Mouse (Mus musculus) limb, embryonic 12.5 days (tissue): ENCODE data around the gene Slc8a1. TPM values are rescaled to one million over a fixed set of nuclear protein-coding genes. Genes with fewer than 3 reads are reported as not detected.
A peak's percentile ranks its signal among the peaks of the same experiment; 100 is the strongest.

Experiments used
- ATAC-seq: fragments of 200-750 bp; cut with Nextera tagmentation; 2 replicates; pipeline ENCODE4 v1.8.0; 2017; ENCODE audit warnings: low read depth, moderate TSS enrichment; ENCODE audit not compliant: insufficient number of reproducible peaks, insufficient read depth, low FRiP score, low TSS enrichment
- H3K27ac ChIP-seq: fragments of 300-500 bp; sonication (generic); 2 replicates; pipeline ENCODE4 v1.5.1; 2016; ENCODE audit warnings: mild to moderate bottlenecking, moderate library complexity
- H3K27me3 ChIP-seq: fragments of 300-500 bp; sonication (generic); 2 replicates; pipeline ENCODE4 v1.6.1; 2016; ENCODE audit warnings: mild to moderate bottlenecking, moderate library complexity
- H3K36me3 ChIP-seq: fragments of 300-500 bp; sonication (generic); 2 replicates; pipeline ENCODE4 v1.6.1; 2016; ENCODE audit warnings: mild to moderate bottlenecking, moderate library complexity
- H3K4me1 ChIP-seq: fragments of 300-500 bp; sonication (generic); replicated peaks from 2 replicates; pipeline ENCODE4 v1.6.1; 2016
- H3K4me2 ChIP-seq: fragments of 300-500 bp; sonication (generic); 2 replicates; pipeline ENCODE4 v1.6.1; 2016; ENCODE audit warnings: mild to moderate bottlenecking, moderate library complexity
- H3K4me3 ChIP-seq: fragments of 300-500 bp; sonication (generic); replicated peaks from 2 replicates; pipeline ENCODE4 v1.5.1; 2016; ENCODE audit warnings: mild to moderate bottlenecking
- H3K9ac ChIP-seq: fragments of 300-500 bp; sonication (generic); replicated peaks from 2 replicates; pipeline ENCODE4 v1.6.1; 2016; ENCODE audit warnings: mild to moderate bottlenecking, moderate library complexity
- H3K9me3 ChIP-seq: fragments of 300-500 bp; sonication (generic); 2 replicates; pipeline ENCODE4 v1.6.1; 2016; ENCODE audit warnings: mild to moderate bottlenecking, moderate library complexity
- WGBS: fragments of 180-500 bp; shearing (Covaris S2); methylation state at CpG from one replicate; pipeline ENCODE4 v1.1.7; 2016; 5-methylcytosine and 5-hydroxymethylcytosine counted together
- polyA plus RNA-seq: library from polyadenylated mRNA; unstranded; fragments of >200 nt; fragmentation: Nextera tagmentation; extraction: Ambion mirVana; gene quantifications from 2 replicates; pipeline ENCODE4 v1.2.1, GENCODE M21; 2016

Gene Slc8a1
- polyA plus RNA-seq, 1 experiment from 2014 or later: 6.1 TPM

DNA sequence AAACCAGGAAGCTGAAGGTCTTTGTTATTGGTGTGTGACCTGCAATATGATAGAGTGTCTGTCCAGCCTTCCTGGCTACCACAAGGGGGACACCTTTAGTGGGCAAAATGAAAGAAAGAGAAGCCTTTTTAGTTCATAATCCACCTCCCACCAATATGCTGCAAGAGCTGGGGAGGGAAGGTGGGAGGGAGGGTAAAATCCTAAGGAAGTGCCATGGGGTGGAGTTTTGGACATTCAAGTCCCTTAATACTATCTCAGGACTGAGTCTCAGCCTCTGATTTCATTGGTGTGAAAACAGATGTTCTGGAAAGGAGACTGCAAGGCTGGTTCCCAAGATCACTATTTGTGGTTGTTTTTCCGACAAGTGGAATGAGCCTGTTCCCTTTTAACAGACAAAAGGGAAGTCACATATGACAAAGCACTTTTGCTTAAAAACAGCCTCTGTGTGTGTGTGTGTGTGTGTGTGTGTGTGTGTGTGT, 25.9 kb downstream of the Slc8a1 start:
- Histone ChIP-seq H3K36me3 (no peaks in the 10 kb centered on the region), H3K4me2 (no peak overlapping the region), H3K9me3 (no peaks in the 10 kb centered on the region), H3K9ac (no peak overlapping the region), H3K27ac (no peak overlapping the region), H3K27me3 (no peaks in the 10 kb centered on the region), H3K4me1 (no peaks in the 10 kb centered on the region), H3K4me3 (no peak overlapping the region)
- ATAC-seq: no peak
- WGBS: 45% methylated on average over 1 of the region's 1 CpGs

DNA sequence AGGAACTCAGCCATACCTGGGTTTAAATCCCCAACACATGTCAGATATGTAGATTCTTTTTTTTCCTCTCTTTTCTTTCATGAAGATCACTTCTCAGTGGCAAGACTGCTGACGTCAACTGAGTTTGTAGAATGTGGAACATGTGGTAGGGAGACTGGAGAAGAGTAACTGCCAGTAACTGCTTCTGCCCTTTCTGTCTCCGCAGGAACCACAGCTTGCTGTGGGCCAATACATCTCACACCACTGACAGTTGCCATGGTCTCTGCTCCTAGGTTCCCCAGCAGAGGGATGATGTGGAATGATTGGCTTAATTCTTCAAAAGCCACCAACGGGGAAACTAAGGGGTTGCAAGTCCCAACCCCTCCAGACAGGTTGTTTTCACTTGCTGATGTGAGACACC, 33.4 kb downstream of the Slc8a1 start:
- Histone ChIP-seq H3K4me1 (no peaks in the 10 kb centered on the region), H3K36me3 (no peaks in the 10 kb centered on the region), H3K9me3 (no peaks in the 10 kb centered on the region), H3K4me2 (no peak overlapping the region), H3K9ac (no peak overlapping the region), H3K27me3 (no peaks in the 10 kb centered on the region), H3K4me3 (no peak overlapping the region), H3K27ac (no peak overlapping the region)
- ATAC-seq: no peak
- 37% methylated on average over 3 of the region's 3 CpGs for WGBS

DNA sequence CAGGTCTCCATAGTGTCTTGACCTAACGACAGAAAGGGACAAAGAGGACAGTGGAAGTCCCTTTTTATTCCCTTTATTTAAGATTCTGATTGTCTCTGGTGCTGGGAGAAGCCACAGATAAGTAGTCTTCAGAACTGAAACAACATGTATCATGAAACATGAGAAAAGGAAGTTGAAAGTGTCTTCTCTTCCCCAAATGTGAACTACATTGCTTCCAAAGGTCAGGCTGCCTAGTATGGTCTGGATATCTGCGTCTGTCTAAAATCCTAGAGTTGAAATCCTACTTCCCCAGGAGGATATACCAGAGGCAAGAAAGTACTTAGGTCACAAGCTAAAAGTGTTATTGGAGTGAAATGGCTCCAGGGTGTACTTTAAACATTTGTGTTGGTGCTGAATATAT, 34.9 kb downstream of the Slc8a1 start:
- ATAC-seq: no peak
- H3K4me2 ChIP-seq: no peak overlapping the region
- no peak overlapping the region for H3K4me3 ChIP-seq
- no peaks in the 10 kb centered on the region for H3K9me3 ChIP-seq
- 74% methylated on average over 2 of the region's 2 CpGs for WGBS
- no peaks in the 10 kb centered on the region for H3K36me3 ChIP-seq
- peaks cover 10% of the 10 kb centered on the region for H3K4me1 ChIP-seq
- no peak overlapping the region for H3K9ac ChIP-seq
- no peak overlapping the region for H3K27ac ChIP-seq
- H3K27me3 ChIP-seq: no peaks in the 10 kb centered on the region

DNA sequence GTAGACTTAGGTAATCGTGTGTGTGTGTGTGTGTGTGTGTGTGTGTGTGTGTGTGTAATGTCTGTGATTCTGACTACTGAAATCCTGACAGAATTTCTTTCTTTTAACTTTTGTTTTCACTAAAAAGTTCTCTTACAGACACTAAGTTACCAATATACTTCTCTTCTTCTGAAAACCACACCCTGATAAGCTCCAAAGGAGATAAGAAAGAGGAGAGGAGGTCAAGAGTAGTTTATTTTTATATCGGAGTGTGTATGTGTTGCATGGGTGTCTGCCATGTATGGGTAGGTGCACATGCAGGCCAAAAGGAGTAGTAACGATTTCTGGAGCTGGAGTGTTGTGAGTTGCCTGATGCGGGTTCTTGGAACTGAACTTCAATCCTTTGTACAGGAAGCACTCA, 36.5 kb downstream of the Slc8a1 start:
- Histone ChIP-seq H3K9ac (no peak overlapping the region), H3K4me2 (no peak overlapping the region), H3K4me3 (no peak overlapping the region), H3K9me3 (no peaks in the 10 kb centered on the region), H3K4me1 (peaks cover 10% of the 10 kb centered on the region), H3K27ac (no peak overlapping the region), H3K27me3 (no peaks in the 10 kb centered on the region), H3K36me3 (no peaks in the 10 kb centered on the region)
- no peak for ATAC-seq
- 79% methylated on average over 4 of the region's 4 CpGs for WGBS

DNA sequence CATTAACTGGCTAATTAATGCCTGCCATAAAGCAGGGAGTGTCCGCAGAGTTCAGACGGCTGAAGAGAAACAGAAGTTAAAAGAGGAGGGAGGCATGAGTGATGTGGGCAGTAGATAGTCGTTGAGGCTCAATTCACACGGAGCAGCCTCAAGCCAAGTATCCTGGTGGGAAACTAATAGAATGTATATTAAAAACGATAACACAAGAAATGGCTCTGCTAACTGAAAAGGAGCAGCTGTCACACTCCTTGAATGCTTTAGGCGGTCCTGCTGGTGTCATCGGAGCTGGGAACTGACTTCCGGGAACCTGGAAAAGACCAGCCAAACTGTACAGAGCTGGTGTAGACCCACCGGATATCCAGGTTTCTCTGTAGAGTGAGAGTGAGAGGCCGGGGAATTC, 39.4 kb downstream of the Slc8a1 start:
- peaks cover 10% of the 10 kb centered on the region for H3K4me1 ChIP-seq
- no peaks in the 10 kb centered on the region for H3K27me3 ChIP-seq
- H3K4me2 ChIP-seq: no peak overlapping the region
- no peak overlapping the region for H3K9ac ChIP-seq
- no peaks in the 10 kb centered on the region for H3K36me3 ChIP-seq
- H3K4me3 ChIP-seq: no peak overlapping the region
- H3K9me3 ChIP-seq: no peaks in the 10 kb centered on the region
- H3K27ac ChIP-seq: no peak overlapping the region
- no peak for ATAC-seq
- WGBS: 38% methylated on average over 10 of the region's 10 CpGs

DNA sequence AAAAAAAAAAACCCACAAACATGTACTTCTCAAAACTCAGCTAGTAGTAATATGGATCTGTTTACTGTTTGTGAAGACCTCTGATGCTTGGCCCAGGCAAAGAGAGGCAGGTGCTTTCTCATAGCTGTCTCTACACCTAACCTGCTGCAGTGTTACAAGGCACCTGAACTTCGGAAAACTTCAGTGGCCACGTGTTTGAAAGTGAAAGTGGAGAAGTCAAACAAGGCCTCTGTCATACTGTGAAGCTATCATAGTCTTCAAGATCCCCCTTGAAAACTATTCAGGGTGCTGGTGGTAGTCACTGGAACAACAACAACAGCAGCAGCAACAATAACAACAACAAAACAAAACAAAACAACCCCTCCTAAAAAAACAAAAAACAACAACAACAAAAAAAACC, 40.5 kb downstream of the Slc8a1 start:
- Histone ChIP-seq H3K4me2 (no peak overlapping the region), H3K36me3 (no peaks in the 10 kb centered on the region), H3K4me3 (no peak overlapping the region), H3K27ac (no peak overlapping the region), H3K9me3 (no peaks in the 10 kb centered on the region), H3K9ac (no peak overlapping the region), H3K27me3 (no peaks in the 10 kb centered on the region), H3K4me1 (peaks cover 10% of the 10 kb centered on the region)
- ATAC-seq: no peak
- WGBS: 55% methylated on average over 2 of the region's 2 CpGs

DNA sequence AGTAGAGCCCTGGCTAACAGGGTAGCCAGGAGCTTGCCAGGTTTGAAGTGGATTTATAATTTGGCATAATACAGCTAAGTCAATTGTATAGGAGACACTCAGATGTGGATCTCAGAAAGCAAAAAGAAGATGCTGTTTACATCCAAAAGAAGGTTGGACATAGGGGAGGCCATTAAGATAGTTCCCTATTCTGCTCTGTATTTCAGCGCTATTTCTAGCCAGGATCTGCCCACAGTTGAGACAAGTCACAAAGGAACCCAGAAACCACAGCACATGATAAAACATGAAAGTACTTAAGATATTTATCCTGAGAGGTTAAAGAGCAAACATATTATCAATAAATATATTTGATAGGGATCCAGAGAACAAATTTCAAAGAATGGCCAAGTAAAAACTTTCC, 43.2 kb downstream of the Slc8a1 start:
- 84% methylated on average over 1 of the region's 1 CpGs for WGBS
- no peak overlapping the region for H3K4me3 ChIP-seq
- no peak overlapping the region for H3K4me2 ChIP-seq
- H3K27me3 ChIP-seq: no peaks in the 10 kb centered on the region
- H3K9me3 ChIP-seq: no peaks in the 10 kb centered on the region
- H3K36me3 ChIP-seq: no peaks in the 10 kb centered on the region
- H3K4me1 ChIP-seq: peaks cover 10% of the 10 kb centered on the region
- no peak for ATAC-seq
- H3K9ac ChIP-seq: no peak overlapping the region
- H3K27ac ChIP-seq: no peak overlapping the region

DNA sequence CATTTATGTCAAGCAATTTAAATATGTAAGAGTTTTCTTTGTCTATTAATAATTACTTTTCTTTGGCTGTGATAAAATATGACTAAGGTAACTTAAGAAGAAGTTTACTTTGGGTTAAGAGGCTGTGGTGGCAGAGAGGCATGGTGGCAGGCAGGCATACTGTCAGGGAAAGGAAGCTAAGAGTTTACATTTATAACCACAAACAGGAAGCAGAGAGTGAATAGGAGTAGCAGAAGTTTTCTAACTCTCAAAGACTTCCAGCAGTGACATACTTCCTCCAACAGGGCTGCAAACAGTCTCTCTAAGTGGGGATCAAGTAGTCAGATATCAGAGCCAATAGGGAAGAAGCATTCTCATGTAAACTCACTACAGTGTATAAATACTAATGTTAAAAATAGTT, 58.6 kb downstream of the Slc8a1 start:
- no peak overlapping the region for H3K27ac ChIP-seq
- H3K27me3 ChIP-seq: no peaks in the 10 kb centered on the region
- H3K4me1 ChIP-seq: no peaks in the 10 kb centered on the region
- no peak overlapping the region for H3K9ac ChIP-seq
- H3K4me3 ChIP-seq: no peak overlapping the region
- no peaks in the 10 kb centered on the region for H3K36me3 ChIP-seq
- no peak overlapping the region for H3K4me2 ChIP-seq
- no peaks in the 10 kb centered on the region for H3K9me3 ChIP-seq
- no peak for ATAC-seq

DNA sequence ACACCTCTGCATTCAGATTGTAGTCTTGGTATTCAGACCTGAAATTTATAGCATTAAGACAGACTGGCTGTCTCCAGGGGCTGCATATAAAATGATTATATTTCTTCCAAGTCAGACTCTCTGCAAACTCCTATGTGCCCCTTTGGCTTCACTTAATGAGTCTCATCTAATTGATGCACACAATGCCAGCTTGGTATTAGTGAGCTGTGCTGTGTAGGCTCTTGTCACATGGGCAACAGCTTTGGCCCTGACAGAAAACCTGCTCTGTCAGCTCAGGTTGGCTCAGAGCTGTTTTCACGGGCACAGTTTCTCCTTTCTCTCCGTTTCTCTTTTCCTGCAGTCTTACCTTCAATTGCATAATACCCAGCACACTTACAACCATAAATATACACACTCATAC, 60.7 kb downstream of the Slc8a1 start:
- H3K4me3 ChIP-seq: no peak overlapping the region
- H3K27ac ChIP-seq: no peak overlapping the region
- no peaks in the 10 kb centered on the region for H3K9me3 ChIP-seq
- no peak for ATAC-seq
- H3K9ac ChIP-seq: no peak overlapping the region
- H3K4me1 ChIP-seq: no peaks in the 10 kb centered on the region
- H3K36me3 ChIP-seq: no peaks in the 10 kb centered on the region
- H3K27me3 ChIP-seq: peaks cover 10% of the 10 kb centered on the region
- 84% methylated on average over 2 of the region's 2 CpGs for WGBS
- H3K4me2 ChIP-seq: no peak overlapping the region

DNA sequence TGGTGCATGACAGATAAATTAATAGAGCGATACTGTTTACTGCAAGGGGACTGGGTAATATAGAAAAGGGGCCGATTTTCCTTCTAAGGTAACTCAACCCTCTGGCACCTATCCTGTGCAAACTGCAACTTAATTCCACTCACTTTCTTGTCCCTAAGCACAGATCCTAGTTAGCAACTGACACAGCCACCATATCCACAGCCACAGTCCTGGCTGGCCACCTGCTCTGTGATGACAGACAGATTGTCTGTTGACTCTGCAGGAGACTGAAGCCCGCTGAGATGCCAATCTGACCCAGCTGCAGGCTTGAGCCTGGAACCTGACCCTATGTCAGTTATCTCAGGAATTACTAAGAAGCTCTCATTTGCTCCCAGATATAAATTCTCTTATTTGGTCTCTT, 62.0 kb downstream of the Slc8a1 start:
- Histone ChIP-seq H3K4me1 (no peaks in the 10 kb centered on the region; the same call in 1 of the 2 replicates), H3K9ac (no peak overlapping the region), H3K4me3 (no peak overlapping the region), H3K27ac (no peak overlapping the region), H3K9me3 (no peaks in the 10 kb centered on the region), H3K4me2 (no peak overlapping the region), H3K36me3 (no peaks in the 10 kb centered on the region), H3K27me3 (peaks cover 23% of the 10 kb centered on the region)
- no peak for ATAC-seq
- 66% methylated on average over 3 of the region's 3 CpGs for WGBS

DNA sequence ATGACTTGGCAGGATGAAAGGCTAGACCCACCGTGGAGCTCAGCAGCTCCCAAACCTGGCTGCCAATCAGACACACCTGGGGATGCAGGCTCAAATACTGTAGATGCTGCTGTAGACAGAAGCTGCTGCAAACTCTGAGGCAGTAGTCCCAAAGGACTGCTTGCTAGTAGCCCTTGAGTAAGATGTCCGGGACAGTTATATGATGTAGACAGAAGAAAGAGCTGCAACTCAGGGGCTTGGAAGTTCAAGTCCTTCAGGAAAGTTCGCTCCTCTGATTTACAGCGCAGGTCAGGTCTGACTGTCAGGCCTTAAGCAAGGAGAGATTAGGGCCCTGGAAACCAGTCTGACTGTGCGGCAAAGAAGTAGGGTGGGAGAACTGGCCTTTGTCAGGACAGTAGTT, 66.9 kb downstream of the Slc8a1 start:
- no peak for ATAC-seq
- H3K9me3 ChIP-seq: no peaks in the 10 kb centered on the region
- peaks cover 31% of the 10 kb centered on the region for H3K27me3 ChIP-seq
- no peaks in the 10 kb centered on the region for H3K36me3 ChIP-seq
- peaks cover 25% of the 10 kb centered on the region for H3K4me1 ChIP-seq
- no peak overlapping the region for H3K9ac ChIP-seq
- H3K4me2 ChIP-seq: peak overlapping the region; percentile 94; the same call in 1 of the 2 replicates
- H3K4me3 ChIP-seq: no peak overlapping the region
- WGBS: 10% methylated on average over 5 of the region's 5 CpGs
- no peak overlapping the region for H3K27ac ChIP-seq

DNA sequence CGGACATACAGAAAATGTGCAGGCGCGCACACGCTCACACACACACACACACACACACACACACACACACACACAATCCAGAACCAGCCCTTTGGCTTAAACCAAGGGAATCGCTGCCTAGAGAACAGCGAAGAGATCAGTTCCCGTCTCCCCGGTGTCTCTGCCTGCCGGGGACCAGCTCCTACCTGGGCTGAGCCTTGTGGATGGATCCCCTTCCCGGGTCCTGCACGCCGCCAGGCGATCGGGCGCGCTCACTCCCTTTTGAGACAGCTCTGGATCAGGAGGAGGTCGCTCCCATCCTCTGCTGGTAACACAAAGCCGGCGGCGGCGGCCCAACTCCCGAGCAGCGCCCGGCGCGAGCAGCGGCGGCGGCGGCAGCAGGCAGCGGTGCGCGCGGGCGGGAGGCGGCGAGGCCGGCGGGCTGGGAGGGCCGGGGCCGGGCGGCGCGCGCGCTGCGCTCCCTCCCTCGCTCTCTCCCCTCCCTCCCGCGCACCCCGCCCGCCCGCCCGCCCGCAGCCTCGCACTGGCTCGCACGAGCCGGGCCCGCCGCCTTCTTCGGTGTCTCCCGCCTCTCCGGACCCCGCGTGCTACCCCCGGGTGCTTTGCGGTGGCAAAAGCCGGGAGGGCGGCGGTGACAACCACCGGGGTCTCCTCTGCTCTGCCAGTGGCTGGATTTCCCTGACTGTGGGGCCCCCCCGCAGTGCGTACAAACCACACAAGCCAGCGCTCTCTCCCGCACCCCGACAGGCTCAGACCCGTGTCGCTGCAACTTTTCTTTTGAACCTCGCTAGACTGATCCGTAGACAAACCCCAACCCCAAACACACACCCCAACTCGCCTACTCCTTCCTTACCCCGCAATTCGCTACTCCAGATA, 68.1 kb downstream of the Slc8a1 start:
- Histone ChIP-seq H3K4me2 (peak overlapping the region; percentile 94), H3K4me3 (peak overlapping the region; percentile 70), H3K9ac (peak overlapping the region; percentile 84), H3K4me1 (peaks cover 25% of the 10 kb centered on the region), H3K9me3 (no peaks in the 10 kb centered on the region), H3K27me3 (peaks cover 31% of the 10 kb centered on the region), H3K27ac (peak overlapping the region; percentile 83), H3K36me3 (no peaks in the 10 kb centered on the region)
- under 1% methylated on average over 63 of the region's 84 CpGs for WGBS
- ATAC-seq: peak; percentile 78
